Mouse (Mus musculus) embryo, embryonic 11 days (tissue): ENCODE measurements at regions not wholly inside any gene's neighbourhood (a gene's known extent, or its start where the extent isn't known, plus 50 kb on each side); places are given as distances from the start of the nearest gene placed in this dataset.

ENCODE experiments used
- DNase-seq: peaks from one replicate; pipeline ENCODE4 v3.0.0-alpha.2; 2015

DNA sequence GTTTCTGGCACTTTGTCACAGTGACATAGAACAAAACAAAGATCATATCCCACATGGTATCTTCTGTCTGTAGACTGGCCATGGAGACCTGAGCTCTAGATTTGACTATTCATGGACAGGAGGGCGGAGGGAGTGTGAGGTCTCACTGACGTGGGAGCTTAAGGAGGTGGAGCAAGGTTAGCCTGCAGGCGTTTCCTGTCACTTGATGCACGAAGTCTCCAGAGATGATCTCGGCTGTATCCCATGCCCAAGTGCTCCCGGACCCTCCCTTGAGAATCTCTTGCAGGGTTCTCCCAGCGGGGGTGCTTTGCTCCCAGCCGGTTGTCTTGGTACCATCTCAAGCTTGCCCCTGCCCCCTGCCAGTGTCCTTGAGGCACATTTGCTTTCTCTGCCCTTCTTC, 60.6 kb upstream of the Sdk2 start:
- DNase-seq: peak; percentile 30

DNA sequence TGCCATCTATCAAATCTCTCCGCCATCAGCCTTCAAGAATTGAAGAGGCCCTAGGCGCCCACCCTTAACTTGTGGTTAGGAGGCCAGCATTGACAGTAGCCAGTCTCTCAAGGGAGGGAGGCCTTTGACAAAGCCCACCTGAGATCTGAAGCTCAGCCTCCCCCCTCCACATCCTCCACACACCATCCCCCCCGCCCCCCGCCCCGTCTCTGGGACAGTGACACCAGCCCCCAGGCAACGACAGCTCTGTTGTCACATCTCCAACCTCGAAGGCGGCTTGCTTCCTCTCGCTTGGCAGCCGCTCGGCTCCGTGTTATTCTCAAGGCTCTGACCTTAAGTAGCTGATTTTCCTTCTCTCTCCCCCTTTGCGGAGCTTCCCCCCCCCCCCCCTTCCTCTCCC, 55.3 kb upstream of the Sdk2 start:
- DNase-seq: no peak

DNA sequence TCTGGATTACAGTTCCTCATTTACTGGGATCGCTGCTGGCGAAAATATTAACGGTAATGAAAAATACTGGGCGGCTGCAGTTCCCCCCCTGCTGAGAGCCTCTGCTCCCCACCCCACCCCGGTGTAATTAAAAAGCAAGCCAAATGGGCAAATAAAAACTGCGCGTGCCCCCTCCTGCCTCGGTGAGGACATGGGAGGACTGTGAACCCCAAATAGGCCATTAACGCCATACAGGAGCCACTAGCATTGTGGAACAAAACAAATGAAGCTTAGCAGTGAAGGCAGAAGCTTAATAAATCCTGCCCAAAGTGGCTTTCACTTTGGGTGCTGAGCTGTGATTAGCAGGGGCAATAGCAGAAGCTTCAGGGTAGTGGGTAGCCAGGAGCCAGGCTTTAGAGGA, 52.3 kb upstream of the Sdk2 start:
- DNase-seq: no peak
